Mouse (Mus musculus) forebrain, embryonic 11.5 days (tissue): ENCODE measurements around the gene Wnt3. TPM values are rescaled to one million over a fixed set of nuclear protein-coding genes. Genes with fewer than 3 reads are reported as not detected.
"Not testable (repeated sequence)": the region's sequence is repeated elsewhere in the genome, so short reads cannot be mapped to it uniquely, and the experiment has no call there.

Experiments
- ATAC-seq: fragments of 200-750 bp; cut with Nextera tagmentation; replicated peaks from 2 replicates; pipeline ENCODE4 v1.8.0; 2017; ENCODE audit warnings: moderate TSS enrichment; ENCODE audit not compliant: low FRiP score
- DNase-seq: peaks from one replicate; pipeline ENCODE4 v3.0.0-alpha.2; 2017; ENCODE audit warnings: low spot score
- H3K27ac ChIP-seq: fragments of 300-500 bp; sonication (generic); 2 replicates; pipeline ENCODE4 v1.5.1; 2014; ENCODE audit warnings: low read depth, low read length
- H3K27me3 ChIP-seq: fragments of 300-500 bp; sonication (generic); 2 replicates; pipeline ENCODE4 v1.6.1; 2014; ENCODE audit warnings: mild to moderate bottlenecking, low read length, mixed read lengths; ENCODE audit not compliant: control insufficient read depth, insufficient read depth
- H3K36me3 ChIP-seq: fragments of 300-500 bp; sonication (generic); 2 replicates; pipeline ENCODE4 v1.6.1; 2014; ENCODE audit warnings: mild to moderate bottlenecking, low read length, moderate library complexity, mixed read lengths; ENCODE audit not compliant: control insufficient read depth, insufficient read depth
- H3K4me1 ChIP-seq: fragments of 300-500 bp; sonication (generic); replicated peaks from 2 replicates; pipeline ENCODE4 v1.6.1; 2014; ENCODE audit warnings: low read length, mixed read lengths; ENCODE audit not compliant: control insufficient read depth, insufficient read depth
- H3K4me2 ChIP-seq: fragments of 300-500 bp; sonication (generic); 2 replicates; pipeline ENCODE4 v1.6.1; 2014; ENCODE audit warnings: low read depth, mild to moderate bottlenecking, low read length, moderate library complexity, mixed read lengths; ENCODE audit not compliant: severe bottlenecking
- H3K4me3 ChIP-seq: fragments of 300-500 bp; sonication (generic); 2 replicates; pipeline ENCODE4 v1.5.1; 2014; ENCODE audit warnings: low read depth, low read length
- H3K9ac ChIP-seq: fragments of 300-500 bp; sonication (generic); 2 replicates; pipeline ENCODE4 v1.6.1; 2014; ENCODE audit warnings: low read length
- H3K9me3 ChIP-seq: fragments of 300-500 bp; sonication (generic); 2 replicates; pipeline ENCODE4 v1.6.1; 2016; ENCODE audit warnings: low read length, mixed read lengths; ENCODE audit not compliant: control insufficient read depth
- WGBS: fragments of 180-500 bp; shearing (Covaris S2); extraction: QIAGEN DNeasy Blood & Tissue Kit; methylation state at CpG from one replicate; pipeline ENCODE4 v1.1.7; 2014; 5-methylcytosine and 5-hydroxymethylcytosine counted together
- polyA plus RNA-seq: library from polyadenylated mRNA; unstranded; fragments of >200 nt; fragmentation: Nextera tagmentation; extraction: Ambion mirVana; gene quantifications from 2 replicates; pipeline ENCODE4 v1.2.1, GENCODE M21; 2014

Wnt3 gene
- polyA plus RNA-seq, 1 experiment from 2014 or later, result 5.7 TPM

- ATAC-seq (no peak), DNase-seq (no peak)
- Histone ChIP-seq H3K4me2 (no peak overlapping the region), H3K27ac (no peak overlapping the region), H3K4me3 (no peak overlapping the region), H3K9ac (no peak overlapping the region), H3K36me3 (no peaks in the 10 kb centered on the region), H3K27me3 (no peaks in the 10 kb centered on the region), H3K4me1 (no peaks in the 10 kb centered on the region), H3K9me3 (no peaks in the 10 kb centered on the region)
- WGBS, result 82% methylated on average over 19 of the region's 19 CpGs
These were observed 38.7 kb upstream of the Wnt3 start for GRCm38 (mm10) chr11:103735046-103735781.

GRCm38 (mm10) chr11:103749306-103750089, 24.5 kb upstream of the Wnt3 start, which contains the start of gene Wnt9b:
TSS of gene Wnt9b (minus strand) at chr11:103749821.
- no peaks in the 10 kb centered on the region; the same call in 1 of the 2 replicates for H3K9me3 ChIP-seq
- peaks cover 5% of the 10 kb centered on the region for H3K4me1 ChIP-seq
- H3K9ac ChIP-seq, result 0 out of 2 replicates have a peak within 1 kb of the TSS, but pooled peaks have one; percentile 33
- H3K4me2 ChIP-seq, result peak within 1 kb of the TSS; percentile 71
- peak within 1 kb of the TSS; percentile 35 for H3K4me3 ChIP-seq
- DNase-seq (peak; percentile 70), ATAC-seq (0 out of 2 replicates have a peak, but pooled peaks have one; percentile 49)
- H3K27me3 ChIP-seq, result peaks cover 56% of the 10 kb centered on the region
- H3K36me3 ChIP-seq, result no peaks in the 10 kb centered on the region
- WGBS, result 1% methylated on average over 66 of the region's 68 CpGs
- no peak within 1 kb of the TSS for H3K27ac ChIP-seq

- Histone ChIP-seq H3K4me2 (no peak overlapping the region), H3K27ac (no peak overlapping the region), H3K9me3 (no peaks in the 10 kb centered on the region; the same call in 1 of the 2 replicates), H3K9ac (no peak overlapping the region), H3K4me1 (peaks cover 5% of the 10 kb centered on the region), H3K27me3 (peaks cover 56% of the 10 kb centered on the region), H3K4me3 (no peak overlapping the region), H3K36me3 (no peaks in the 10 kb centered on the region)
- ATAC-seq, result no peak
- WGBS, result 66% methylated on average over 3 of the region's 3 CpGs
- no peak for DNase-seq
These were observed 23.3 kb upstream of the Wnt3 start for GRCm38 (mm10) chr11:103750612-103751011.

- WGBS, result 42% methylated on average over 11 of the region's 11 CpGs
- peaks cover 9% of the 10 kb centered on the region; the same call in 1 of the 2 replicates for H3K27me3 ChIP-seq
These were observed 15.9 kb upstream of the Wnt3 start for GRCm38 (mm10) chr11:103758054-103758453.

GRCm38 (mm10) chr11:103758706-103759105, 15.2 kb upstream of the Wnt3 start:
- Histone ChIP-seq H3K4me3 (no peak overlapping the region), H3K4me1 (no peaks in the 10 kb centered on the region), H3K27me3 (peaks cover 10% of the 10 kb centered on the region; the same call in 1 of the 2 replicates), H3K9me3 (no peaks in the 10 kb centered on the region), H3K27ac (no peak overlapping the region), H3K9ac (no peak overlapping the region), H3K4me2 (no peak overlapping the region), H3K36me3 (no peaks in the 10 kb centered on the region)
- ATAC-seq (no peak), DNase-seq (peak; percentile 86)
- WGBS, result 18% methylated on average over 6 of the region's 6 CpGs

More at GRCm38 (mm10) chr11:103758054-103758453, 15.9 kb upstream of the Wnt3 start:
- Histone ChIP-seq H3K4me1 (no peaks in the 10 kb centered on the region), H3K36me3 (no peaks in the 10 kb centered on the region), H3K4me3 (no peak overlapping the region), H3K4me2 (no peak overlapping the region), H3K9me3 (no peaks in the 10 kb centered on the region), H3K9ac (no peak overlapping the region), H3K27ac (no peak overlapping the region)
- no peak for ATAC-seq
- no peak for DNase-seq

- Histone ChIP-seq H3K4me3 (no peak overlapping the region), H3K4me2 (no peak overlapping the region), H3K36me3 (no peaks in the 10 kb centered on the region), H3K9ac (no peak overlapping the region), H3K27me3 (peaks cover 20% of the 10 kb centered on the region; the same call in 1 of the 2 replicates), H3K27ac (no peak overlapping the region), H3K4me1 (peaks cover 4% of the 10 kb centered on the region), H3K9me3 (no peaks in the 10 kb centered on the region)
- WGBS, result 62% methylated on average over 7 of the region's 7 CpGs
- DNase-seq (no peak), ATAC-seq (no peak)
These were observed 13.8 kb upstream of the Wnt3 start for GRCm38 (mm10) chr11:103760101-103760500.

GRCm38 (mm10) chr11:103760891-103761290, 13.1 kb upstream of the Wnt3 start:
- not testable (repeated sequence) for H3K4me3 ChIP-seq, H3K36me3 ChIP-seq, DNase-seq, H3K9me3 ChIP-seq, H3K27ac ChIP-seq, H3K9ac ChIP-seq, H3K4me1 ChIP-seq, ATAC-seq, H3K4me2 ChIP-seq
- 91% methylated on average over 5 of the region's 5 CpGs for WGBS
- H3K27me3 ChIP-seq, result peaks cover 20% of the 10 kb centered on the region; the same call in 1 of the 2 replicates

- Histone ChIP-seq H3K36me3 (no peaks in the 10 kb centered on the region), H3K27ac (no peak overlapping the region), H3K4me3 (no peak overlapping the region), H3K9me3 (no peaks in the 10 kb centered on the region), H3K9ac (no peak overlapping the region), H3K4me1 (peaks cover 7% of the 10 kb centered on the region), H3K4me2 (no peak overlapping the region), H3K27me3 (peaks cover 45% of the 10 kb centered on the region)
- peak; percentile 58 for ATAC-seq
- 38% methylated on average over 10 of the region's 10 CpGs for WGBS
- no peak for DNase-seq
These were observed 10.4 kb upstream of the Wnt3 start for GRCm38 (mm10) chr11:103763410-103764163.
